ENCODE assay signal across 8 mouse cellular contexts in the genomic region with DNA sequence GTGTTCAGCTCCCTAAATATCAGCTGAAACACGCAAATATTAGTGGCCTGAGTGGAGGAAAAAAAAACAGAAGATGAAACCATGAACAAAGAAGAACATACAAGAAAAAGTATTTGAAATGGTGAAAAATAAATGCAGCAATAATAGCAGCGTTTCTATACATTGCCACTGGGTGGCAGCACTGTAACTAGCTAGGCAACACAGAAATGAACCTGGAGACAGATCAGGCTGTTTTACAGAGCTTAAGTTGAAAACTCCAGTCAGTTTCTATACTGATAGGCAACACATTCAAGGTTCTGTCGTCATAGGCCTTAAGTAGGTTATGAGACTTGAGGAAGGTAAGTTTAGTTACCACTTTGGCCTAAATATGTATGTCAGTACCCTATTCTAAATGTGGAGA. TPM values are rescaled to one million over a fixed set of nuclear protein-coding genes. Genes with fewer than 3 reads are reported as not detected.
DNase-seq lines count a peak whose midpoint lies in the region; ATAC-seq lines count a peak whose summit lies in the region.

No protein-coding gene starts in this region.

- H3K9ac ChIP-seq in hindbrain, embryonic 11.5 days (ENCODE audit: low read depth, low read length) = no peak overlapping the region
- no peak overlapping the region for H3K9ac ChIP-seq in hindbrain, embryonic 13.5 days
- no peak overlapping the region for H3K9ac ChIP-seq in forebrain, embryonic 14.5 days (ENCODE audit: low read length)

- ATAC-seq in hindbrain, embryonic 11.5 days (ENCODE audit: low FRiP score) = no peak
- no peak for ATAC-seq in hindbrain, embryonic 13.5 days (ENCODE audit: low FRiP score)
- ATAC-seq in forebrain, embryonic 14.5 days = no peak

- no peaks in the 10 kb centered on the region for H3K27me3 ChIP-seq in hindbrain, embryonic 11.5 days (ENCODE audit: control insufficient read depth, insufficient read depth, low read length)
- no peaks in the 10 kb centered on the region for H3K27me3 ChIP-seq in hindbrain, embryonic 13.5 days
- no peaks in the 10 kb centered on the region for H3K27me3 ChIP-seq in forebrain, embryonic 14.5 days (replicated peaks; ENCODE audit: control insufficient read depth, insufficient read depth, low read length)

- no peaks in the 10 kb centered on the region for H3K9me3 ChIP-seq in hindbrain, embryonic 11.5 days (ENCODE audit: control insufficient read depth, low read length)
- no peaks in the 10 kb centered on the region for H3K9me3 ChIP-seq in hindbrain, embryonic 13.5 days
- H3K9me3 ChIP-seq in forebrain, embryonic 14.5 days (replicated peaks; ENCODE audit: control insufficient read depth, low read length) = no peaks in the 10 kb centered on the region

- no peak overlapping the region for H3K4me3 ChIP-seq in hindbrain, embryonic 11.5 days (ENCODE audit: low read depth, low read length)
- H3K4me3 ChIP-seq in hindbrain, embryonic 13.5 days = no peak overlapping the region
- H3K4me3 ChIP-seq in forebrain, embryonic 14.5 days (ENCODE audit: low read depth, low read length) = no peak overlapping the region

- DNase-seq in hindbrain, embryonic 11.5 days (ENCODE audit: low spot score) = peak; percentile 66
- DNase-seq in CD8-positive naive resting alpha-beta T cell, adult 2 months (ENCODE audit: low read depth in 2 of 2, low spot score in 2 of 2) = peak; percentile 16 to 45
- peak; percentile 70 for DNase-seq in adipocyte (ENCODE audit: low spot score)
- peak; percentile 71 for DNase-seq in forebrain, embryonic 14.5 days (ENCODE audit: low spot score)
- DNase-seq in layer of hippocampus, postnatal 25 days (ENCODE audit: extremely low spot score in 1 of 2, low spot score in 1 of 2) = peak; percentile 13 to 48
- DNase-seq in retina, embryonic 14.5 days (ENCODE audit: low spot score) = peak; percentile 72
- DNase-seq in urinary bladder, postnatal 10 days (ENCODE audit: low spot score) = no peak

- H3K36me3 ChIP-seq in hindbrain, embryonic 11.5 days (ENCODE audit: control insufficient read depth, insufficient read depth, low read length) = no peaks in the 10 kb centered on the region
- H3K36me3 ChIP-seq in hindbrain, embryonic 13.5 days = no peaks in the 10 kb centered on the region
- no peaks in the 10 kb centered on the region for H3K36me3 ChIP-seq in forebrain, embryonic 14.5 days (ENCODE audit: control insufficient read depth, insufficient read depth, low read length)

- H3K27ac ChIP-seq in hindbrain, embryonic 11.5 days (ENCODE audit: low read depth, low read length) = no peak overlapping the region
- H3K27ac ChIP-seq in hindbrain, embryonic 13.5 days = no peak overlapping the region
- H3K27ac ChIP-seq in forebrain, embryonic 14.5 days (ENCODE audit: low read depth, low read length) = no peak overlapping the region

- 20% methylated on average over 3 of the region's 3 CpGs for WGBS in hindbrain, embryonic 11.5 days
- WGBS in hindbrain, embryonic 13.5 days = 21% methylated on average over 3 of the region's 3 CpGs
- 17% methylated on average over 3 of the region's 3 CpGs for WGBS in forebrain, embryonic 14.5 days

- H3K4me1 ChIP-seq in hindbrain, embryonic 11.5 days (replicated peaks; ENCODE audit: control insufficient read depth, insufficient read depth, low read length) = no peaks in the 10 kb centered on the region
- no peaks in the 10 kb centered on the region for H3K4me1 ChIP-seq in hindbrain, embryonic 13.5 days (replicated peaks)
- H3K4me1 ChIP-seq in forebrain, embryonic 14.5 days (ENCODE audit: control insufficient read depth, insufficient read depth, low read length) = no peaks in the 10 kb centered on the region

- no peak overlapping the region for H3K4me2 ChIP-seq in hindbrain, embryonic 11.5 days (replicated peaks; ENCODE audit: low read depth, low read length)
- no peak overlapping the region for H3K4me2 ChIP-seq in hindbrain, embryonic 13.5 days
- H3K4me2 ChIP-seq in forebrain, embryonic 14.5 days (ENCODE audit: low read length) = no peak overlapping the region

RNA-seq across cellular contexts. Expression of a gene that starts 17.9 kb away (rescaled TPM):
- polyA plus RNA-seq in hindbrain, embryonic 11.5 days (2014; fragmentation: Nextera tagmentation; extraction: Ambion mirVana) = 28.0 and 31.6 TPM in 2 replicates
- polyA plus RNA-seq in hindbrain, embryonic 13.5 days (2015; fragmentation: Nextera tagmentation; extraction: Ambion mirVana) = 18.4 TPM in 2 replicates
- 12.2 and 15.6 TPM in 2 replicates for polyA plus RNA-seq in forebrain, embryonic 14.5 days (2014; fragmentation: Nextera tagmentation; extraction: Ambion mirVana)
- 10 to 100 TPM; 65.5 to 69.0 TPM for total RNA-seq in layer of hippocampus, postnatal 25 days (2021)
